Mouse (Mus musculus) stomach, postnatal 0 days (tissue): ENCODE results near the gene Smco2. TPM values are rescaled to one million over a fixed set of nuclear protein-coding genes. Genes with fewer than 3 reads are reported as not detected.

Experiments used
- ATAC-seq: fragments of 200-750 bp; cut with Nextera tagmentation; 2 replicates; pipeline ENCODE4 v1.8.0; 2017; ENCODE audit not compliant: low FRiP score, low TSS enrichment
- DNase-seq: peaks from one replicate; pipeline ENCODE4 v3.0.0-alpha.2; 2016; ENCODE audit warnings: low spot score
- H3K27ac ChIP-seq: fragments of 300-500 bp; sonication (generic); replicated peaks from 2 replicates; pipeline ENCODE4 v1.5.1; 2014; ENCODE audit warnings: mild to moderate bottlenecking, control low read depth
- H3K27me3 ChIP-seq: fragments of 300-500 bp; sonication (generic); 2 replicates; pipeline ENCODE4 v1.6.1; 2014; ENCODE audit warnings: low read length; ENCODE audit not compliant: control insufficient read depth, insufficient read depth
- H3K36me3 ChIP-seq: fragments of 300-500 bp; sonication (generic); 2 replicates; pipeline ENCODE4 v1.6.1; 2014; ENCODE audit warnings: low read length, mixed read lengths; ENCODE audit not compliant: control insufficient read depth, insufficient read depth
- H3K4me1 ChIP-seq: fragments of 300-500 bp; sonication (generic); replicated peaks from 2 replicates; pipeline ENCODE4 v1.6.1; 2014; ENCODE audit warnings: antibody characterized with exemption; ENCODE audit not compliant: control insufficient read depth, insufficient read depth
- H3K4me2 ChIP-seq: fragments of 300-500 bp; sonication (generic); replicated peaks from 2 replicates; pipeline ENCODE4 v1.6.1; 2014; ENCODE audit warnings: low read depth, mild to moderate bottlenecking, control low read depth, moderate library complexity
- H3K4me3 ChIP-seq: fragments of 300-500 bp; sonication (generic); 2 replicates; pipeline ENCODE4 v1.5.1; 2014; ENCODE audit warnings: low read depth, low read length, control low read depth
- H3K9ac ChIP-seq: fragments of 300-500 bp; sonication (generic); 2 replicates; pipeline ENCODE4 v1.6.1; 2014; ENCODE audit warnings: mild to moderate bottlenecking, low read length, control low read depth, mixed read lengths
- H3K9me3 ChIP-seq: fragments of 300-500 bp; sonication (generic); 2 replicates; pipeline ENCODE4 v1.6.1; 2016; ENCODE audit warnings: low read length; ENCODE audit not compliant: control insufficient read depth
- CTCF ChIP-seq: IDR thresholded peaks from 2 replicates; pipeline ENCODE4 v1.5.1; 2016; ENCODE audit warnings: antibody characterized with exemption, low read depth, mild to moderate bottlenecking, moderate library complexity
- EP300 ChIP-seq: optimal IDR thresholded peaks from 2 replicates; pipeline ENCODE3; 2016; ENCODE audit warnings: antibody characterized with exemption
- WGBS: fragments of 180-500 bp; shearing (Covaris S2); extraction: QIAGEN DNeasy Blood & Tissue Kit; methylation state at CpG from one replicate; pipeline ENCODE4 v1.1.7; 2014; 5-methylcytosine and 5-hydroxymethylcytosine counted together
- polyA plus RNA-seq: library from polyadenylated mRNA; unstranded; fragments of >200 nt; fragmentation: Nextera tagmentation; extraction: Ambion mirVana; gene quantifications from 2 replicates; pipeline ENCODE4 v1.2.1, GENCODE M21; 2015

Gene Smco2
- polyA plus RNA-seq, 1 experiment from 2014 or later, result not detected

GRCm38 (mm10) chr6:146879856-146880255 lies 30.0 kb downstream of the Smco2 start:
- WGBS, result 89% methylated on average over 9 of the region's 9 CpGs
- no peaks in the 10 kb centered on the region for H3K36me3 ChIP-seq
- H3K27ac ChIP-seq, result no peak overlapping the region
- H3K9ac ChIP-seq, result no peak overlapping the region
- no peak for ATAC-seq
- no peaks in the 10 kb centered on the region for H3K4me1 ChIP-seq
- TF ChIP-seq CTCF (no peak), EP300 (no peak)
- DNase-seq, result no peak
- no peaks in the 10 kb centered on the region for H3K9me3 ChIP-seq
- H3K4me2 ChIP-seq, result no peak overlapping the region
- H3K4me3 ChIP-seq, result no peak overlapping the region
- no peaks in the 10 kb centered on the region for H3K27me3 ChIP-seq

GRCm38 (mm10) chr6:146880296-146880695 lies 30.4 kb downstream of the Smco2 start:
- H3K27ac ChIP-seq, result no peak overlapping the region
- H3K9ac ChIP-seq, result no peak overlapping the region
- H3K4me1 ChIP-seq, result no peaks in the 10 kb centered on the region
- 61% methylated on average over 4 of the region's 4 CpGs for WGBS
- H3K4me3 ChIP-seq, result no peak overlapping the region
- H3K36me3 ChIP-seq, result no peaks in the 10 kb centered on the region
- no peak overlapping the region for H3K4me2 ChIP-seq
- DNase-seq (no peak), ATAC-seq (no peak)
- H3K27me3 ChIP-seq, result no peaks in the 10 kb centered on the region
- TF ChIP-seq CTCF (no peak), EP300 (no peak)
- no peaks in the 10 kb centered on the region for H3K9me3 ChIP-seq

GRCm38 (mm10) chr6:146881896-146882770 lies 32.2 kb downstream of the Smco2 start:
- Histone ChIP-seq H3K27ac (no peak overlapping the region), H3K36me3 (no peaks in the 10 kb centered on the region), H3K9ac (no peak overlapping the region), H3K4me1 (no peaks in the 10 kb centered on the region), H3K27me3 (no peaks in the 10 kb centered on the region), H3K9me3 (no peaks in the 10 kb centered on the region), H3K4me2 (no peak overlapping the region), H3K4me3 (no peak overlapping the region)
- DNase-seq (no peak), ATAC-seq (no peak)
- WGBS, result 59% methylated on average over 13 of the region's 13 CpGs
- no peak for TF ChIP-seq EP300

- Histone ChIP-seq H3K4me1 (no peaks in the 10 kb centered on the region), H3K9ac (no peak overlapping the region), H3K27me3 (no peaks in the 10 kb centered on the region), H3K36me3 (no peaks in the 10 kb centered on the region), H3K4me3 (no peak overlapping the region), H3K27ac (no peak overlapping the region), H3K9me3 (no peaks in the 10 kb centered on the region), H3K4me2 (no peak overlapping the region)
- 62% methylated on average over 2 of the region's 2 CpGs for WGBS
- no peak for TF ChIP-seq CTCF
- no peak for TF ChIP-seq EP300
- no peak for DNase-seq
- ATAC-seq, result no peak
Observed at GRCm38 (mm10) chr6:146883426-146883825, 33.5 kb downstream of the Smco2 start.

GRCm38 (mm10) chr6:146884171-146884570 lies 34.3 kb downstream of the Smco2 start:
- H3K4me1 ChIP-seq, result no peaks in the 10 kb centered on the region
- H3K4me2 ChIP-seq, result no peak overlapping the region
- DNase-seq (no peak), ATAC-seq (no peak)
- 85% methylated on average over 3 of the region's 3 CpGs for WGBS
- no peaks in the 10 kb centered on the region for H3K27me3 ChIP-seq
- TF ChIP-seq EP300 (no peak), CTCF (no peak)
- no peaks in the 10 kb centered on the region for H3K9me3 ChIP-seq
- H3K36me3 ChIP-seq, result no peaks in the 10 kb centered on the region
- H3K4me3 ChIP-seq, result no peak overlapping the region
- no peak overlapping the region for H3K27ac ChIP-seq
- no peak overlapping the region for H3K9ac ChIP-seq

GRCm38 (mm10) chr6:146884851-146885250 lies 34.9 kb downstream of the Smco2 start:
- DNase-seq, result no peak
- H3K4me2 ChIP-seq, result no peak overlapping the region
- H3K27ac ChIP-seq, result no peak overlapping the region
- H3K36me3 ChIP-seq, result no peaks in the 10 kb centered on the region
- no peaks in the 10 kb centered on the region for H3K9me3 ChIP-seq
- TF ChIP-seq EP300, result no peak
- TF ChIP-seq CTCF, result no peak
- no peaks in the 10 kb centered on the region for H3K4me1 ChIP-seq
- H3K27me3 ChIP-seq, result no peaks in the 10 kb centered on the region
- no peak for ATAC-seq
- no peak overlapping the region for H3K9ac ChIP-seq
- no peak overlapping the region for H3K4me3 ChIP-seq
- WGBS, result 39% methylated on average over 4 of the region's 4 CpGs
